Mouse (Mus musculus) large intestine, adult 2 months (tissue): ENCODE measurements at regions not wholly inside any gene's neighbourhood (a gene's known extent, or its start where the extent isn't known, plus 50 kb on each side); places are given as distances from the start of the nearest gene placed in this dataset.

Experiments used
- DNase-seq: peaks from one replicate; pipeline ENCODE4 v3.0.0-alpha.2; 2012; ENCODE audit warnings: low read depth, low spot score
- WGBS: fragments of 180-500 bp; shearing (Covaris S2); methylation state at CpG from one replicate; pipeline ENCODE4 v1.1.7; 2018; 5-methylcytosine and 5-hydroxymethylcytosine counted together

- WGBS = 79% methylated on average over 5 of the region's 5 CpGs
- no peak for DNase-seq
Observed at GRCm38 (mm10) chr4:82234443-82234842, 471.1 kb downstream of the Nfib start.

- no peak for DNase-seq
- 72% methylated on average over 6 of the region's 6 CpGs for WGBS
Observed at GRCm38 (mm10) chr4:82226197-82227119, 479.1 kb downstream of the Nfib start.

GRCm38 (mm10) chr4:82220724-82221123 lies 484.8 kb downstream of the Nfib start:
- 92% methylated on average over 8 of the region's 8 CpGs for WGBS
- no peak for DNase-seq

GRCm38 (mm10) chr4:82220120-82220714 lies 485.3 kb downstream of the Nfib start:
- 78% methylated on average over 7 of the region's 7 CpGs for WGBS

GRCm38 (mm10) chr4:82218616-82219015 lies 486.9 kb downstream of the Nfib start:
- DNase-seq = no peak
- WGBS = 87% methylated on average over 6 of the region's 6 CpGs

More at GRCm38 (mm10) chr4:82220120-82220714, 485.3 kb downstream of the Nfib start:
- DNase-seq = no peak

- WGBS = 94% methylated on average over 1 of the region's 1 CpGs
- DNase-seq = no peak
Observed at GRCm38 (mm10) chr4:82207031-82207430, 498.5 kb downstream of the Nfib start.

- no peak for DNase-seq
- WGBS = 69% methylated on average over 2 of the region's 2 CpGs
Observed at GRCm38 (mm10) chr4:82200306-82200705, 505.2 kb downstream of the Nfib start.

GRCm38 (mm10) chr4:82199118-82199517 lies 506.4 kb downstream of the Nfib start:
- DNase-seq = no peak

- no peak for DNase-seq
- 76% methylated on average over 6 of the region's 6 CpGs for WGBS
Observed at GRCm38 (mm10) chr4:82197611-82198010, 507.9 kb downstream of the Nfib start.

- WGBS = 67% methylated on average over 6 of the region's 6 CpGs
Observed at GRCm38 (mm10) chr4:82196024-82196647, 509.4 kb downstream of the Nfib start.

GRCm38 (mm10) chr4:82193905-82194304 lies 511.6 kb downstream of the Nfib start:
- 85% methylated on average over 5 of the region's 5 CpGs for WGBS
- DNase-seq = no peak

More at GRCm38 (mm10) chr4:82196024-82196647, 509.4 kb downstream of the Nfib start:
- DNase-seq = no peak

- WGBS = 96% methylated on average over 3 of the region's 3 CpGs
- DNase-seq = no peak
Observed at GRCm38 (mm10) chr4:82186892-82187291, 518.7 kb downstream of the Nfib start.

- WGBS = 91% methylated on average over 1 of the region's 1 CpGs
Observed at GRCm38 (mm10) chr4:82183974-82184373, 521.6 kb downstream of the Nfib start.

GRCm38 (mm10) chr4:82178112-82178511 lies 527.4 kb downstream of the Nfib start:
- WGBS = 84% methylated on average over 5 of the region's 5 CpGs
- no peak for DNase-seq

More at GRCm38 (mm10) chr4:82183974-82184373, 521.6 kb downstream of the Nfib start:
- no peak for DNase-seq

GRCm38 (mm10) chr4:82176723-82177122 lies 528.8 kb downstream of the Nfib start:
- WGBS = 95% methylated on average over 8 of the region's 8 CpGs

GRCm38 (mm10) chr4:82173461-82174085 lies 532.0 kb downstream of the Nfib start:
- WGBS = 57% methylated on average over 17 of the region's 17 CpGs
- DNase-seq = no peak

More at GRCm38 (mm10) chr4:82176723-82177122, 528.8 kb downstream of the Nfib start:
- DNase-seq = no peak

GRCm38 (mm10) chr4:82170930-82171329 lies 534.6 kb downstream of the Nfib start:
- no peak for DNase-seq
- 19% methylated on average over 4 of the region's 4 CpGs for WGBS

- no peak for DNase-seq
- WGBS = 75% methylated on average over 5 of the region's 5 CpGs
Observed at GRCm38 (mm10) chr4:82168032-82168431, 537.5 kb downstream of the Nfib start.

GRCm38 (mm10) chr4:82167396-82167795 lies 538.2 kb downstream of the Nfib start:
- WGBS = 65% methylated on average over 5 of the region's 5 CpGs
- DNase-seq = no peak

GRCm38 (mm10) chr4:82166826-82167225 lies 538.7 kb downstream of the Nfib start:
- 43% methylated on average over 1 of the region's 1 CpGs for WGBS
- DNase-seq = no peak
